Comparison of ENCODE assay signal across 15 mouse cellular contexts in genomic region chr5:122894821-122895220, GRCm38 (mm10). TPM values are rescaled to one million over a fixed set of nuclear protein-coding genes. Genes with fewer than 3 reads are reported as not detected.
A peak's percentile ranks its signal among the peaks of the same experiment; 100 is the strongest.
DNase-seq lines count a peak whose midpoint lies in the region; ATAC-seq lines count a peak whose summit lies in the region.
"Had no signal": no experiment of that assay in that cellular context is flagged by ENCODE, and none has a peak within 500 bp of the region (broad histone marks: within the 10 kb centered on the region; RNA-seq: fewer than 3 reads in every experiment).

No protein-coding gene starts in this region.

- no peak for ATAC-seq in hindbrain, embryonic 12.5 days (ENCODE audit: low FRiP score)
- ATAC-seq in liver, embryonic 13.5 days (ENCODE audit: low read depth): no peak
- ATAC-seq: forebrain, embryonic 15.5 days had no signal

- WGBS in hindbrain, embryonic 12.5 days: 78% methylated on average over 4 of the region's 4 CpGs
- WGBS in hindbrain, embryonic 10.5 days: 82% methylated on average over 4 of the region's 4 CpGs
- 61% methylated on average over 4 of the region's 4 CpGs for WGBS in liver, embryonic 13.5 days (ENCODE audit: insufficient replicate concordance)

- H3K9ac ChIP-seq in hindbrain, embryonic 12.5 days: no peak overlapping the region; the same call in 1 of the 2 replicates
- H3K9ac ChIP-seq in liver, embryonic 13.5 days: no peak overlapping the region
- H3K9ac ChIP-seq: forebrain, embryonic 15.5 days; hindbrain, embryonic 15.5 days had no signal

- peaks cover 26% of the 10 kb centered on the region for H3K4me1 ChIP-seq in hindbrain, embryonic 12.5 days
- H3K4me1 ChIP-seq in hindbrain, embryonic 10.5 days (replicated peaks): peaks cover 26% of the 10 kb centered on the region
- H3K4me1 ChIP-seq in liver, embryonic 13.5 days (replicated peaks): peaks cover 62% of the 10 kb centered on the region

- H3K27me3 ChIP-seq in hindbrain, embryonic 12.5 days: no peaks in the 10 kb centered on the region
- H3K27me3 ChIP-seq in hindbrain, embryonic 10.5 days (ENCODE audit: insufficient read depth, poor library complexity, severe bottlenecking): no peaks in the 10 kb centered on the region
- H3K27me3 ChIP-seq in liver, embryonic 13.5 days: no peaks in the 10 kb centered on the region
- H3K27me3 ChIP-seq: forebrain, embryonic 15.5 days; hindbrain, embryonic 15.5 days had no signal

- H3K36me3 ChIP-seq in hindbrain, embryonic 12.5 days: 0 out of 2 replicates have a peak, but pooled peaks cover 5% of the 10 kb centered on the region
- peaks cover 23% of the 10 kb centered on the region for H3K36me3 ChIP-seq in hindbrain, embryonic 10.5 days
- no peaks in the 10 kb centered on the region for H3K36me3 ChIP-seq in liver, embryonic 13.5 days
- H3K36me3 ChIP-seq: forebrain, embryonic 15.5 days; hindbrain, embryonic 15.5 days had no signal

- H3K9me3 ChIP-seq in hindbrain, embryonic 12.5 days (replicated peaks): no peaks in the 10 kb centered on the region
- no peaks in the 10 kb centered on the region for H3K9me3 ChIP-seq in hindbrain, embryonic 10.5 days
- H3K9me3 ChIP-seq in liver, embryonic 13.5 days (replicated peaks): no peaks in the 10 kb centered on the region
- H3K9me3 ChIP-seq: forebrain, embryonic 15.5 days; hindbrain, embryonic 15.5 days had no signal

- no peak overlapping the region for H3K4me2 ChIP-seq in hindbrain, embryonic 12.5 days (replicated peaks)
- H3K4me2 ChIP-seq in liver, embryonic 13.5 days: no peak overlapping the region
- H3K4me2 ChIP-seq: forebrain, embryonic 15.5 days; hindbrain, embryonic 15.5 days had no signal

- H3K4me3 ChIP-seq in hindbrain, embryonic 12.5 days: no peak overlapping the region
- no peak overlapping the region for H3K4me3 ChIP-seq in hindbrain, embryonic 10.5 days
- H3K4me3 ChIP-seq in liver, embryonic 13.5 days (replicated peaks): no peak overlapping the region
- H3K4me3 ChIP-seq: forebrain, embryonic 15.5 days; hindbrain, embryonic 15.5 days; left cerebral cortex, adult 2 months had no signal

- DNase-seq in hindbrain, embryonic 10.5 days (ENCODE audit: low spot score): no peak
- DNase-seq in spleen, postnatal 36 days (ENCODE audit: low spot score in 2 of 2): peak; percentile 43 to 48
- DNase-seq in spleen, adult 18-20 months: no peak
- no peak for DNase-seq in liver, embryonic 13.5 days
- no peak for DNase-seq in layer of hippocampus, postnatal 36 days
- no peak for DNase-seq in adrenal gland, postnatal 36 days
- DNase-seq: adrenal gland, postnatal 10 days; cerebellum, adult 2 months; gastrocnemius, postnatal 25 days; kidney, postnatal 36 days; thymus, postnatal 36 days had no signal

- H3K27ac ChIP-seq in hindbrain, embryonic 12.5 days: 0 out of 2 replicates have a peak overlapping the region, but pooled peaks have one; percentile 9
- H3K27ac ChIP-seq in hindbrain, embryonic 10.5 days: no peak overlapping the region
- 0 out of 2 replicates have a peak overlapping the region, but pooled peaks have one; percentile 24 for H3K27ac ChIP-seq in liver, embryonic 13.5 days
- H3K27ac ChIP-seq: forebrain, embryonic 15.5 days; hindbrain, embryonic 15.5 days; left cerebral cortex, adult 2 months had no signal

RNA-seq across cellular contexts. Expression of gene Rnf34, which starts 45.0 kb away (rescaled TPM):
- polyA plus RNA-seq in hindbrain, embryonic 12.5 days (2016; fragmentation: Nextera tagmentation; extraction: Ambion mirVana): 49.9 and 50.7 TPM in 2 replicates
- 47.6 and 48.3 TPM in 2 replicates for polyA plus RNA-seq in hindbrain, embryonic 10.5 days (2016; fragmentation: Nextera tagmentation; extraction: Ambion mirVana)
- 13.7 and 13.8 TPM in 2 replicates for polyA plus RNA-seq in liver, embryonic 13.5 days (2015; fragmentation: Nextera tagmentation; extraction: Ambion mirVana)
- 10 to 100 TPM; 57.7 to 58.8 TPM for total RNA-seq in layer of hippocampus, postnatal 36 days (2021)
- total RNA-seq in adrenal gland, postnatal 36 days (2021): 10 to 100 TPM; 22.8 to 28.5 TPM

Comparison
In these comparisons a context has a peak if more than half of its experiments do, and no peak if none do; other contexts are left out.
1. DNase-seq: peak in spleen, postnatal 36 days (2 of 2); none in hindbrain, embryonic 10.5 days (single experiment), spleen, adult 18-20 months (0 of 2), liver, embryonic 13.5 days (single experiment), layer of hippocampus, postnatal 36 days (0 of 2) and adrenal gland, postnatal 36 days (0 of 2).